Mouse (Mus musculus) liver, embryonic 18 days (tissue): ENCODE data around the gene Srrm4. TPM values are rescaled to one million over a fixed set of nuclear protein-coding genes. Genes with fewer than 3 reads are reported as not detected.

Source experiments
- polyA plus RNA-seq: library from polyadenylated mRNA; depleted of rRNA; stranded (reverse); fragments of >200 nt; gene quantifications from 2 replicates; pipeline ENCODE4 v1.2.3, GENCODE M21; 2012; rRNA removed

The Srrm4 gene
- polyA plus RNA-seq: 1.1 and 1.3 TPM in 2 replicates

GRCm38 (mm10) chr5:116591346-116592048 is at the start of gene Srrm4:
Srrm4 (minus strand) TSS chr5:116591817.

GRCm38 (mm10) chr5:116422699-116423201 is 168.9 kb downstream of the Srrm4 start, which contains the start of gene Hspb8:
Hspb8 (minus strand) TSS chr5:116422864.

Other genes with a start within 250 kb of the Srrm4 start
- 15.7 and 17.8 TPM in 2 replicates for gene Hspb8, start 169.0 kb downstream of the Srrm4 start, polyA plus RNA-seq